Mouse (Mus musculus) MEL (cell line): ENCODE measurements around the gene Slc25a28. TPM values are rescaled to one million over a fixed set of nuclear protein-coding genes. Genes with fewer than 3 reads are reported as not detected.

ENCODE experiments used
- DNase-seq: peaks from one replicate; pipeline ENCODE4 v3.0.0; 2011; ENCODE audit warnings: low read depth, low spot score
- H3K27ac ChIP-seq: 2 replicates; pipeline ENCODE4 v1.5.1; 2012; ENCODE audit warnings: low read depth, mild to moderate bottlenecking, control low read depth, low read length, moderate library complexity; ENCODE audit not compliant: control insufficient read depth
- H3K27me3 ChIP-seq, 2 experiments: fragments of 150-350 bp in 1 of 2; sonication (generic) in 1 of 2; 2 replicates each; pipeline ENCODE4 v1.6.1; 2012; ENCODE audit warnings: low read length in 2 of 2, mild to moderate bottlenecking in 2 of 2, improper control_type of control experiment in 1 of 2, moderate library complexity in 1 of 2; ENCODE audit not compliant: insufficient read depth in 2 of 2, control insufficient read depth in 1 of 2
- H3K36me3 ChIP-seq, 2 experiments: 2 replicates each; pipeline ENCODE4 v1.6.1; 2012 to 2014; ENCODE audit warnings: low read length in 2 of 2, improper control_type of control experiment in 1 of 2, inconsistent platforms in 1 of 2, mild to moderate bottlenecking in 1 of 2; ENCODE audit not compliant: insufficient read depth in 2 of 2, control insufficient read depth in 1 of 2
- H3K4me1 ChIP-seq, 2 experiments: fragments of 150-350 bp in 1 of 2; sonication (generic) in 1 of 2; 2 replicates each; pipeline ENCODE4 v1.6.1; 2012; ENCODE audit warnings: low read length in 2 of 2, improper control_type of control experiment in 1 of 2, mild to moderate bottlenecking in 1 of 2; ENCODE audit not compliant: insufficient read depth in 2 of 2, control insufficient read depth in 1 of 2
- H3K4me3 ChIP-seq, 2 experiments: fragments of 150-350 bp in 1 of 2; sonication (generic) in 1 of 2; 2 replicates each; pipeline ENCODE4 v1.5.1; 2012; ENCODE audit warnings: low read depth in 2 of 2, low read length in 2 of 2, mild to moderate bottlenecking in 2 of 2, moderate library complexity in 2 of 2, control low read depth in 1 of 2, improper control_type of control experiment in 1 of 2; ENCODE audit not compliant: control insufficient read depth in 1 of 2, insufficient read depth in 1 of 2
- H3K79me2 ChIP-seq: 2 replicates; pipeline ENCODE4 v1.6.1; 2012; ENCODE audit warnings: mild to moderate bottlenecking, low read length, moderate library complexity; ENCODE audit not compliant: control insufficient read depth, poor library complexity, insufficient read depth
- H3K9ac ChIP-seq: 2 replicates; pipeline ENCODE4 v1.6.1; 2012; ENCODE audit warnings: low read depth, mild to moderate bottlenecking, control low read depth, low read length, moderate library complexity; ENCODE audit not compliant: control insufficient read depth, poor library complexity, severe bottlenecking
- H3K9me3 ChIP-seq: fragments of 150-350 bp; sonication (generic); replicated peaks from 2 replicates; pipeline ENCODE4 v1.6.1; 2012; ENCODE audit warnings: mild to moderate bottlenecking, low read length, improper control_type of control experiment, moderate library complexity; ENCODE audit not compliant: insufficient read depth
- CHD1 ChIP-seq: IDR thresholded peaks from 2 replicates; pipeline ENCODE4 v1.6.1; 2012; ENCODE audit warnings: low read depth, mild to moderate bottlenecking, inconsistent platforms, low read length, improper control_type of control experiment
- CTCF ChIP-seq, 3 experiments: IDR thresholded peaks in 2 of 3; conservative IDR thresholded peaks in 1 of 3; 2 replicates each; pipeline ENCODE4 v1.5.1; 2011 to 2012; ENCODE audit warnings: low read length in 3 of 3, low read depth in 2 of 3, mild to moderate bottlenecking in 2 of 3, improper control_type of control experiment in 1 of 3, inconsistent platforms in 1 of 3, mixed read lengths in 1 of 3, moderate library complexity in 1 of 3; ENCODE audit not compliant: control insufficient read depth in 1 of 3, insufficient read depth in 1 of 3, poor library complexity in 1 of 3, severe bottlenecking in 1 of 3
- E2F4 ChIP-seq: IDR thresholded peaks from 2 replicates; pipeline ENCODE4 v1.6.1; 2011; ENCODE audit warnings: low read depth, low read length, improper control_type of control experiment, borderline replicate concordance
- EP300 ChIP-seq, 2 experiments: IDR thresholded peaks; 2 replicates each; pipeline ENCODE4 v1.6.1; 2011; ENCODE audit warnings: improper control_type of control experiment in 2 of 2, low read length in 2 of 2, low read depth in 1 of 2, mild to moderate bottlenecking in 1 of 2
- ETS1 ChIP-seq: IDR thresholded peaks from 2 replicates; pipeline ENCODE4 v1.6.1; 2012; ENCODE audit warnings: low read depth, mild to moderate bottlenecking, inconsistent platforms, low read length, improper control_type of control experiment, moderate library complexity
- GABPA ChIP-seq: IDR thresholded peaks from 2 replicates; pipeline ENCODE4 v1.6.1; 2012; ENCODE audit warnings: low read depth, mild to moderate bottlenecking, inconsistent platforms, low read length, improper control_type of control experiment, moderate library complexity
- KAT2A ChIP-seq: conservative IDR thresholded peaks from 2 replicates; pipeline ENCODE4 v1.6.1; 2012; ENCODE audit warnings: low read depth, low read length, improper control_type of control experiment, inconsistent platforms
- MAFK ChIP-seq: IDR thresholded peaks from 2 replicates; pipeline ENCODE4 v1.6.1; 2011; ENCODE audit warnings: low read depth, mild to moderate bottlenecking, low read length, improper control_type of control experiment, borderline replicate concordance
- MAZ ChIP-seq: IDR thresholded peaks from 2 replicates; pipeline ENCODE4 v1.6.1; 2012; ENCODE audit warnings: low read depth, mild to moderate bottlenecking, inconsistent platforms, low read length, improper control_type of control experiment
- MXI1 ChIP-seq: IDR thresholded peaks from 2 replicates; pipeline ENCODE4 v1.6.1; 2011; ENCODE audit warnings: mild to moderate bottlenecking, low read depth, low read length, improper control_type of control experiment
- MYB ChIP-seq: IDR thresholded peaks from 2 replicates; pipeline ENCODE4 v1.6.1; 2011; ENCODE audit warnings: mild to moderate bottlenecking, low read depth, low read length, improper control_type of control experiment
- NELFE ChIP-seq: IDR thresholded peaks from 2 replicates; pipeline ENCODE4 v1.6.1; 2011; ENCODE audit warnings: low read depth, low read length, improper control_type of control experiment
- NRF1 ChIP-seq: IDR thresholded peaks from 2 replicates; pipeline ENCODE4 v1.6.1; 2014; ENCODE audit warnings: low read depth, mild to moderate bottlenecking, inconsistent platforms, low read length, improper control_type of control experiment, moderate library complexity; ENCODE audit not compliant: poor library complexity, insufficient read depth, severe bottlenecking
- POLR2AphosphoS2 ChIP-seq: IDR thresholded peaks from 2 replicates; pipeline ENCODE4 v1.6.1; 2011; ENCODE audit warnings: low read length, improper control_type of control experiment
- RCOR1 ChIP-seq: IDR thresholded peaks from 2 replicates; pipeline ENCODE4 v1.6.1; 2012; ENCODE audit warnings: low read depth, mild to moderate bottlenecking, inconsistent platforms, low read length, improper control_type of control experiment
- SIN3A ChIP-seq: IDR thresholded peaks from 2 replicates; pipeline ENCODE4 v1.6.1; 2012; ENCODE audit warnings: low read length, improper control_type of control experiment, inconsistent platforms
- TAL1 ChIP-seq: IDR thresholded peaks from 2 replicates; pipeline ENCODE4 v1.6.1; 2012; ENCODE audit warnings: mild to moderate bottlenecking, inconsistent platforms, low read length, moderate library complexity, mixed read lengths
- TBP ChIP-seq: IDR thresholded peaks from 2 replicates; pipeline ENCODE4 v1.8.0; 2011; ENCODE audit warnings: low read depth, low read length, improper control_type of control experiment
- TCF12 ChIP-seq: IDR thresholded peaks from 2 replicates; pipeline ENCODE4 v1.6.1; 2014; ENCODE audit warnings: low read depth, mild to moderate bottlenecking, inconsistent platforms, low read length, improper control_type of control experiment, moderate library complexity
- USF1 ChIP-seq: IDR thresholded peaks from 2 replicates; pipeline ENCODE4 v1.6.1; 2014; ENCODE audit warnings: low read depth, mild to moderate bottlenecking, inconsistent platforms, low read length, improper control_type of control experiment, moderate library complexity
- ZMIZ1 ChIP-seq: IDR thresholded peaks from 2 replicates; pipeline ENCODE4 v1.6.1; 2012; ENCODE audit warnings: low read depth, mild to moderate bottlenecking, inconsistent platforms, low read length, improper control_type of control experiment, moderate library complexity
- ZNF384 ChIP-seq: IDR thresholded peaks from 2 replicates; pipeline ENCODE4 v1.6.1; 2012; ENCODE audit warnings: low read depth, mild to moderate bottlenecking, inconsistent platforms, low read length, improper control_type of control experiment
- polyA plus RNA-seq, 2 experiments: library from polyadenylated mRNA; stranded (reverse) in 1 of 2; unstranded in 1 of 2; fragments of >175 nt in 1 of 2; fragments of >200 nt in 1 of 2; gene quantifications; 2 replicates each; pipeline versions ENCODE4 v1.2.1 to v1.2.4; 2012; ENCODE audit warnings: low replicate concordance in 2 of 2, low read depth in 1 of 2; ENCODE audit not compliant: insufficient read length in 2 of 2, insufficient read depth in 1 of 2, missing spikeins in 1 of 2
- total RNA-seq: library from RNA; depleted of rRNA; stranded (reverse); fragments of 300-350 nt; gene quantifications from 2 replicates; pipeline ENCODE4 v1.2.3, GENCODE M21; 2012

Gene Slc25a28
- total and polyA plus RNA-seq, 3 experiments: 58.2 to 110 TPM; not detected in 1

GRCm38 (mm10) chr19:43648343-43648742, 26.3 kb downstream of the Slc25a28 start:
- no peak for TF ChIP-seq SIN3A
- no peak for TF ChIP-seq E2F4
- TF ChIP-seq KAT2A: no peak
- TF ChIP-seq ZNF384: no peak
- TF ChIP-seq TCF12: no peak
- no peak for TF ChIP-seq GABPA
- TF ChIP-seq TBP: no peak
- Histone ChIP-seq H3K79me2 (no peaks in the 10 kb centered on the region), H3K9me3 (no peaks in the 10 kb centered on the region), H3K36me3 (no peaks in the 10 kb centered on the region), H3K9ac (no peak overlapping the region), H3K27me3 (no peaks in the 10 kb centered on the region; a peak in 2 of 4 replicates), H3K27ac (no peak overlapping the region), H3K4me1 (0 out of 4 replicates have a peak, but pooled peaks cover 0 to 5% of the 10 kb centered on the region in 2 experiments), H3K4me3 (no peak overlapping the region)
- DNase-seq: no peak

- no peak for DNase-seq
- TF ChIP-seq KAT2A: no peak
- no peak for TF ChIP-seq MAZ
- TF ChIP-seq MXI1: no peak
- no peak for TF ChIP-seq NELFE
- TF ChIP-seq MYB: no peak
- no peak for TF ChIP-seq MAFK
- no peak for TF ChIP-seq TAL1
- TF ChIP-seq NRF1: no peak
- TF ChIP-seq ZMIZ1: no peak
- no peak for TF ChIP-seq ZNF384
- no peak for TF ChIP-seq RCOR1
- no peak for TF ChIP-seq TBP
- TF ChIP-seq CHD1: no peak
- TF ChIP-seq USF1: no peak
- no peak for TF ChIP-seq ETS1
- no peak for TF ChIP-seq POLR2AphosphoS2
- TF ChIP-seq CTCF (IDR thresholded peaks at IDR 0.05 in 2 of 3, conservative IDR thresholded peaks at IDR 0.05 in 1 of 3; ENCODE audit: control insufficient read depth in 1 of 3, insufficient read depth in 1 of 3, low read depth in 2 of 3, low read length in 3 of 3, poor library complexity in 1 of 3, severe bottlenecking in 1 of 3): no peak
- no peak for TF ChIP-seq EP300 (IDR thresholded peaks at IDR 0.05; ENCODE audit: low read depth in 1 of 2, low read length in 2 of 2)
- TF ChIP-seq SIN3A: no peak
- TF ChIP-seq, all 39 proteins: peak for 0
These were observed 27.4 kb downstream of the Slc25a28 start for GRCm38 (mm10) chr19:43647261-43647660.

More at GRCm38 (mm10) chr19:43647261-43647660, 27.4 kb downstream of the Slc25a28 start:
- Histone ChIP-seq H3K9me3 (no peaks in the 10 kb centered on the region), H3K4me3 (no peak overlapping the region), H3K79me2 (no peaks in the 10 kb centered on the region), H3K36me3 (no peaks in the 10 kb centered on the region), H3K9ac (no peak overlapping the region), H3K27me3 (peaks cover 0 to 1% of the 10 kb centered on the region in 2 experiments; a peak in 2 of 4 replicates), H3K27ac (no peak overlapping the region), H3K4me1 (0 out of 4 replicates have a peak, but pooled peaks cover 0 to 5% of the 10 kb centered on the region in 2 experiments)
